38 mouse cellular contexts compared by ENCODE assay signal in the genomic region with DNA sequence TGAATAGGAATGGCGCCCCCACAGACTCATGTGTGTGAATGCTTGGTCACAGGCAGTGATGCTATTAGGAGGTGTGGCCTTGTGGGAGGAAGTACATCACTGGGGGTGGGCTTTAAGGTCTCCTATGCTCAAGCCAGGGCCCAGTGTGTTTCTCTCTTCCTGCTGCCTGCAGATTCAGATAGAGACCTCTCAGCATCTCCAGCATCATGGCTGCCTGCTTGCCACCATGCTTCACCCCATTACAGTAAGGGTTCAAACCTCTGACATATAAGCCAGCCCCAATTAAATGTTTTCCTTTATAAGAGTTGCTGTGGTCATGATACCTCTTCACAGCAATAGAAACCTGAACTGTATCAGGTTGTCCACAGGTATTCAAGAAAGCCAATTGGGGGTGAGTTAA. TPM values are rescaled to one million over a fixed set of nuclear protein-coding genes. Genes with fewer than 3 reads are reported as not detected.
"Had no signal": no experiment of that assay in that cellular context is flagged by ENCODE, and none has a peak within 500 bp of the region (broad histone marks: within the 10 kb centered on the region; RNA-seq: fewer than 3 reads in every experiment).

No protein-coding gene starts in this region.

- ATAC-seq: hindbrain, embryonic 16.5 days; inflammation-experienced regulatory T-cells, adult 6 months; intestine, embryonic 15.5 days; intestine, postnatal 0 days had no signal

- H3K27me3 ChIP-seq: heart, embryonic 12.5 days; hindbrain, embryonic 12.5 days; intestine, embryonic 15.5 days had no signal

- H3K4me3 ChIP-seq: gastrocnemius, adult 2 months; heart, embryonic 12.5 days; hindbrain, embryonic 10.5 days; hindbrain, embryonic 12.5 days; intestine, embryonic 15.5 days; layer of hippocampus, adult 2 months; left cerebral cortex, adult 2 months; limb, embryonic 10.5 days; limb, embryonic 12.5 days; liver, embryonic 13.5 days had no signal

- H3K9ac ChIP-seq: heart, embryonic 12.5 days; hindbrain, embryonic 12.5 days; hindbrain, embryonic 14.5 days; intestine, embryonic 15.5 days; limb, embryonic 12.5 days; liver, embryonic 13.5 days had no signal

- H3K36me3 ChIP-seq: hindbrain, embryonic 10.5 days; hindbrain, embryonic 12.5 days; intestine, embryonic 15.5 days; limb, embryonic 10.5 days; limb, embryonic 12.5 days; liver, embryonic 13.5 days had no signal

- H3K27ac ChIP-seq: gastrocnemius, adult 2 months; hindbrain, embryonic 10.5 days; hindbrain, embryonic 12.5 days; hindbrain, embryonic 14.5 days; intestine, embryonic 15.5 days; layer of hippocampus, adult 2 months; left cerebral cortex, adult 2 months; limb, embryonic 10.5 days; limb, embryonic 12.5 days; liver, embryonic 13.5 days had no signal

- H3K9me3 ChIP-seq: hindbrain, embryonic 12.5 days; intestine, embryonic 15.5 days had no signal

- DNase-seq: gastrocnemius, adult 2 months; gastrocnemius, postnatal 10 days; gastrocnemius, postnatal 25 days; heart, postnatal 10 days; kidney, adult 18-20 months; kidney, adult 8-10 months; kidney, postnatal 10 days; kidney, postnatal 25 days; kidney, postnatal 4 days; liver; liver, embryonic 13.5 days had no signal

- H3K4me2 ChIP-seq: heart, embryonic 12.5 days; hindbrain, embryonic 12.5 days; hindbrain, embryonic 14.5 days; intestine, embryonic 15.5 days; limb, embryonic 12.5 days; liver, embryonic 11.5 days; liver, embryonic 13.5 days had no signal

RNA-seq across cellular contexts. Expression of gene Rab17, which starts 26.5 kb away (rescaled TPM):
- total RNA-seq: gastrocnemius, adult 2 months; gastrocnemius, postnatal 10 days; gastrocnemius, postnatal 25 days; layer of hippocampus, adult 2 months; layer of hippocampus, postnatal 25 days; left cerebral cortex, postnatal 36 days had no signal
- polyA plus RNA-seq: hindbrain, embryonic 14.5 days; inflammation-experienced regulatory T-cells, adult 6 months had no signal

RNA-seq across cellular contexts. Expression of gene Prlh, which starts 43.0 kb away (rescaled TPM):
- total RNA-seq: gastrocnemius, adult 2 months; gastrocnemius, postnatal 10 days; gastrocnemius, postnatal 25 days; gastrocnemius, postnatal 4 days; granulocyte monocyte progenitor cell, adult 5-6 weeks; heart, adult 8-10 months; heart, postnatal 10 days; heart, postnatal 25 days; layer of hippocampus, adult 2 months; layer of hippocampus, postnatal 10 days; layer of hippocampus, postnatal 25 days; left cerebral cortex, adult 2 months; left cerebral cortex, postnatal 14 days; left cerebral cortex, postnatal 36 days had no signal
- polyA plus RNA-seq: frontal cortex, adult 2 months; heart, embryonic 12.5 days; heart, embryonic 14.5 days; heart, embryonic 16.5 days; hindbrain, embryonic 10.5 days; hindbrain, embryonic 12.5 days; hindbrain, embryonic 14.5 days; hindbrain, embryonic 16.5 days; inflammation-experienced regulatory T-cells, adult 6 months; intestine, embryonic 15.5 days; intestine, postnatal 0 days; kidney, embryonic 14.5 days; kidney, embryonic 16.5 days; limb, embryonic 10.5 days; limb, embryonic 12.5 days; limb, embryonic 14.5 days; liver, embryonic 11.5 days had no signal
